Comparison of ENCODE assay signal across 7 mouse cellular contexts in the genomic region with DNA sequence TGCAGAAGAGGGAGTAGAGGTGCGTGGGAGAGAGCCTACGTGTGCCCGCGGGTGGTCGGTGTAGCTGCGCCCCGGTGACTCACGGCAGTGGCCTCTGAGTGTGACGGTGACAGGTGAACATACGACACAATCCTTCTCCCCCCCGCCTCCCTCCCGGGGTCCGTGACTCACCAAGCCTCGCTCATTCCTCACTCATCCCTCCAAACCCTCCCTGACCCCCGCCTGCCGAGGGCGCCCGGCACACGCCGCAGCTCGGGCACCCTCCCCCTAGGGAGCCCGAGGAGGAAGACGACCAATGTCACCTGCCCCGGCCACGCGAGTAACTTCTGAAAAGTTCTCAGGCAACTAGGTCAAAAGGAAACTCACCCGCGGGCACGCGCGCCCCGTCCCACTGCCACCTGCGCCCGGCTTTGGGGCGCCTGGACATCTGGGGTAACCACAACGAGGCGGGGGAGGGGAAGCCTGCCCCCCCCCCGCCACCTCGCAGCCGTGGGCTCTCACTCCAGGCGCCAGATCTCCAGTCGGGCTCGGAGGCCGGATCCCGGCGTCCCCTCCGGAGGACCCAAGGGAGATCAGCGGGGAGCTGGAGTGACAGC. TPM values are rescaled to one million over a fixed set of nuclear protein-coding genes. Genes with fewer than 3 reads are reported as not detected.
DNase-seq lines count a peak whose midpoint lies in the region; ATAC-seq lines count a peak whose summit lies in the region.

No protein-coding gene starts in this region.

- peak overlapping the region; percentile 66 for H3K4me3 ChIP-seq in embryonic facial prominence, embryonic 12.5 days
- H3K4me3 ChIP-seq in heart, embryonic 16.5 days (ENCODE audit: low read length), result peak overlapping the region; percentile 90
- peak overlapping the region; percentile 76 for H3K4me3 ChIP-seq in stomach, embryonic 15.5 days (replicated peaks)

- peaks cover 62% of the 10 kb centered on the region for H3K4me1 ChIP-seq in embryonic facial prominence, embryonic 12.5 days
- H3K4me1 ChIP-seq in heart, embryonic 16.5 days (ENCODE audit: control insufficient read depth, insufficient read depth, low read length), result peaks cover 52% of the 10 kb centered on the region
- peaks cover 57% of the 10 kb centered on the region for H3K4me1 ChIP-seq in stomach, embryonic 15.5 days

- H3K27ac ChIP-seq in embryonic facial prominence, embryonic 12.5 days, result 0 out of 2 replicates have a peak overlapping the region, but pooled peaks have one; percentile 92
- H3K27ac ChIP-seq in heart, embryonic 16.5 days (ENCODE audit: low read length), result peak overlapping the region; percentile 95
- peak overlapping the region; percentile 96 for H3K27ac ChIP-seq in stomach, embryonic 15.5 days

- DNase-seq in Muller cell, postnatal 12 days (ENCODE audit: inconsistent ontology term), result peak; percentile 94
- DNase-seq in kidney, postnatal 14 days, result peak; percentile 60

- no peaks in the 10 kb centered on the region for H3K9me3 ChIP-seq in embryonic facial prominence, embryonic 12.5 days
- no peaks in the 10 kb centered on the region for H3K9me3 ChIP-seq in heart, embryonic 16.5 days (replicated peaks; ENCODE audit: control insufficient read depth, low read length)
- H3K9me3 ChIP-seq in stomach, embryonic 15.5 days, result no peaks in the 10 kb centered on the region

- WGBS in embryonic facial prominence, embryonic 12.5 days, result under 1% methylated on average over 48 of the region's 48 CpGs
- under 1% methylated on average over 46 of the region's 48 CpGs for WGBS in heart, embryonic 16.5 days
- 0% methylated on average over 37 of the region's 48 CpGs for WGBS in stomach, embryonic 15.5 days

- ATAC-seq in CD4-positive, CD25-positive, alpha-beta regulatory T cell, adult 4 months, result peak; percentile 41
- no peak for ATAC-seq in embryonic facial prominence, embryonic 12.5 days (ENCODE audit: insufficient number of reproducible peaks, insufficient read depth, low FRiP score, low TSS enrichment)
- ATAC-seq in heart, embryonic 16.5 days (replicated peaks; ENCODE audit: extremely low read depth, insufficient read depth, low FRiP score), result no peak; the same call in 1 of the 2 replicates
- ATAC-seq in megakaryocyte progenitor cell, adult 5-6 weeks (replicated peaks; ENCODE audit: poor library complexity), result peak; percentile 5
- ATAC-seq in stomach, embryonic 15.5 days (ENCODE audit: insufficient read depth, low FRiP score, low read depth), result no peak; the same call in 1 of the 2 replicates

- H3K27me3 ChIP-seq in embryonic facial prominence, embryonic 12.5 days, result no peaks in the 10 kb centered on the region
- H3K27me3 ChIP-seq in heart, embryonic 16.5 days (ENCODE audit: control insufficient read depth, insufficient read depth, low read length), result no peaks in the 10 kb centered on the region
- H3K27me3 ChIP-seq in stomach, embryonic 15.5 days (replicated peaks), result no peaks in the 10 kb centered on the region

- peak overlapping the region; percentile 98 for H3K4me2 ChIP-seq in embryonic facial prominence, embryonic 12.5 days (replicated peaks)
- H3K4me2 ChIP-seq in heart, embryonic 16.5 days (ENCODE audit: low read depth, low read length), result peak overlapping the region; percentile 93
- peak overlapping the region; percentile 96 for H3K4me2 ChIP-seq in stomach, embryonic 15.5 days

- peak overlapping the region; percentile 69 for H3K9ac ChIP-seq in embryonic facial prominence, embryonic 12.5 days
- H3K9ac ChIP-seq in heart, embryonic 16.5 days (ENCODE audit: low read length), result peak overlapping the region; percentile 93
- peak overlapping the region; percentile 45 for H3K9ac ChIP-seq in stomach, embryonic 15.5 days

- H3K36me3 ChIP-seq in embryonic facial prominence, embryonic 12.5 days, result no peaks in the 10 kb centered on the region
- H3K36me3 ChIP-seq in heart, embryonic 16.5 days (ENCODE audit: control insufficient read depth, insufficient read depth), result no peaks in the 10 kb centered on the region
- no peaks in the 10 kb centered on the region for H3K36me3 ChIP-seq in stomach, embryonic 15.5 days

RNA-seq across cellular contexts. Expression of gene Csrnp1, which starts 1.4 kb away (rescaled TPM):
- polyA plus RNA-seq in CD4-positive, CD25-positive, alpha-beta regulatory T cell, adult 4 months (2017; shearing (Covaris generic)), result 10 to 100 TPM; 22.7 to 89.4 TPM
- polyA plus RNA-seq in embryonic facial prominence, embryonic 12.5 days (2016; fragmentation: Nextera tagmentation; extraction: Ambion mirVana), result 3.4 and 4.6 TPM in 2 replicates
- polyA plus RNA-seq in heart, embryonic 16.5 days (2015; fragmentation: Nextera tagmentation; extraction: Ambion mirVana), result 6.5 and 9.4 TPM in 2 replicates
- total RNA-seq in megakaryocyte progenitor cell, adult 5-6 weeks (2015), result 9.0 and 12.3 TPM in 2 replicates
- total RNA-seq in megakaryocyte progenitor cell, adult 5-6 weeks (2017), result 13.3 and 18.9 TPM in 2 replicates
- 5.7 and 6.7 TPM in 2 replicates for polyA plus RNA-seq in stomach, embryonic 15.5 days (2015; fragmentation: Nextera tagmentation; extraction: Ambion mirVana)

RNA-seq across cellular contexts. Expression of gene Xirp1, which starts 40.3 kb away (rescaled TPM):
- polyA plus RNA-seq in CD4-positive, CD25-positive, alpha-beta regulatory T cell, adult 4 months (2017; shearing (Covaris generic)), result not detected
- polyA plus RNA-seq in embryonic facial prominence, embryonic 12.5 days (2016; fragmentation: Nextera tagmentation; extraction: Ambion mirVana), result 0.33 and 0.37 TPM in 2 replicates
- polyA plus RNA-seq in heart, embryonic 16.5 days (2015; fragmentation: Nextera tagmentation; extraction: Ambion mirVana), result 54.9 and 56.1 TPM in 2 replicates
- total RNA-seq in megakaryocyte progenitor cell, adult 5-6 weeks (2015), result not detected in 2 replicates
- total RNA-seq in megakaryocyte progenitor cell, adult 5-6 weeks (2017), result not detected in 2 replicates
- polyA plus RNA-seq in stomach, embryonic 15.5 days (2015; fragmentation: Nextera tagmentation; extraction: Ambion mirVana), result 0.08 TPM in 2 replicates

RNA-seq across cellular contexts. Expression of gene Ttc21a, which starts 45.6 kb away (rescaled TPM):
- polyA plus RNA-seq in CD4-positive, CD25-positive, alpha-beta regulatory T cell, adult 4 months (2017; shearing (Covaris generic)), result under 1 TPM in 1 of 2 experiments, not detected in 1; 0.15 TPM
- 0.23 and 0.37 TPM in 2 replicates for polyA plus RNA-seq in embryonic facial prominence, embryonic 12.5 days (2016; fragmentation: Nextera tagmentation; extraction: Ambion mirVana)
- polyA plus RNA-seq in heart, embryonic 16.5 days (2015; fragmentation: Nextera tagmentation; extraction: Ambion mirVana), result 0.37 and 0.39 TPM in 2 replicates
- total RNA-seq in megakaryocyte progenitor cell, adult 5-6 weeks (2015), result 2.3 and 2.4 TPM in 2 replicates
- total RNA-seq in megakaryocyte progenitor cell, adult 5-6 weeks (2017), result 3.4 and 5.7 TPM in 2 replicates
- polyA plus RNA-seq in stomach, embryonic 15.5 days (2015; fragmentation: Nextera tagmentation; extraction: Ambion mirVana), result 0.06 and 0.14 TPM in 2 replicates

RNA-seq across cellular contexts. Expression of gene Gorasp1, which starts 45.7 kb away (rescaled TPM):
- 1 to 10 TPM; 3.6 to 7.5 TPM for polyA plus RNA-seq in CD4-positive, CD25-positive, alpha-beta regulatory T cell, adult 4 months (2017; shearing (Covaris generic))
- 27.0 and 28.8 TPM in 2 replicates for polyA plus RNA-seq in embryonic facial prominence, embryonic 12.5 days (2016; fragmentation: Nextera tagmentation; extraction: Ambion mirVana)
- 22.4 and 23.1 TPM in 2 replicates for polyA plus RNA-seq in heart, embryonic 16.5 days (2015; fragmentation: Nextera tagmentation; extraction: Ambion mirVana)
- total RNA-seq in megakaryocyte progenitor cell, adult 5-6 weeks (2015), result 7.9 and 8.7 TPM in 2 replicates
- 5.1 and 7.4 TPM in 2 replicates for total RNA-seq in megakaryocyte progenitor cell, adult 5-6 weeks (2017)
- 28.7 and 30.8 TPM in 2 replicates for polyA plus RNA-seq in stomach, embryonic 15.5 days (2015; fragmentation: Nextera tagmentation; extraction: Ambion mirVana)

Comparison
In these comparisons a context has a peak if more than half of its experiments do, and no peak if none do; other contexts are left out.
1. ATAC-seq: peak in CD4-positive, CD25-positive, alpha-beta regulatory T cell, adult 4 months (single experiment) and megakaryocyte progenitor cell, adult 5-6 weeks (single experiment); none in embryonic facial prominence, embryonic 12.5 days (single experiment), heart, embryonic 16.5 days (single experiment) and stomach, embryonic 15.5 days (single experiment).
2. RNA of gene Xirp1, which starts 40.3 kb away (polyA plus RNA-seq): 54.9 to 56.1 TPM in heart, embryonic 16.5 days; 0.33 to 0.37 TPM in embryonic facial prominence, embryonic 12.5 days, 0.08 TPM in stomach, embryonic 15.5 days and not detected in CD4-positive, CD25-positive, alpha-beta regulatory T cell, adult 4 months; every median in the first group is over 10 times any median in the second.
3. Peak in every context shown above with its lines, with median percentiles within 50 percentile points of each other: H3K27ac ChIP-seq, H3K4me2 ChIP-seq, H3K4me3 ChIP-seq and H3K9ac ChIP-seq.